Mouse (Mus musculus) induced T-regulatory cell, adult 2 months (primary cell): ENCODE measurements around the gene Gm11492.

Experiments
- DNase-seq: peaks from one replicate; pipeline ENCODE4 v3.0.0-alpha.2; 2012; ENCODE audit warnings: low read depth

The Gm11492 gene

DNA sequence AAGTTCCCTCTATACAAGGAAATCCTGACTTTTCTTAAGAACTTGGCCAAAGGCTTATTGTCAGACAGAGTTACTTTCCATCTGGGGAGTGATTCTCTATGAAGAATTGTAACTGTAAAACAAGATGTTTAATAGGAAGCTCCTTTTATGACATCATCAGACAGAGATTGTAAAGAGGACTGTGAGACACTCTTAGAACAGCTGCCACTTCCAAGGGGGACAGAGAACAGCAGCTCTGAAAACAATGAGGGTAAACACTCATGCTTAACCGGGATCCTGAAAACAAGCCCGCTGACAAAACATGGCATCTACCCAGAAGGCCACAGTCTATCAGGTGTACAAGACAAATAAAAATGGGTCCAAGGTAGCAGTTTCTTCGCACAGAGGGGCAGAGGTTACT lies at the start of gene Gm11492:
Gene Gm11492, plus strand, starts transcription at position 153 of the 400 bp plus-strand sequence.
- no peak for DNase-seq

DNA sequence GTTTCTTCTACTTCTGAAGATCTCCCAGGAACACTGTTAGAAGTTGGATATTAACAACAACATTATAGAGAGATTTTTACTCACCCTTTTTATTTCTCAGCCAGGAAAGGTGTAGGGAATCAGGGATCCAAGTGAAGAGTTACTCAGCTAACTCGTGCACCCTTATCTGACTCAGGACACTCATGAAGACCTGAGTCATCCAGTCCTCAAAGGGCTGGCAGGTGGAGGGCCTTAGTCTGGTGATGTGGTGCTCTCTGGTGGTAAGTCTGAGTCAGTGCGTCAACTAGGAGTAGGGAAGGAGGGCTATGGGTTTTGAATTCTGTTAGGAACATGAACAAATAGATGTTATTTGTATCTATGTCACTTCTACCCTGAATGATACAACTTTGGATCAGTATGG lies 47.2 kb upstream of the Gm11492 start:
- peak; percentile 61 for DNase-seq

DNA sequence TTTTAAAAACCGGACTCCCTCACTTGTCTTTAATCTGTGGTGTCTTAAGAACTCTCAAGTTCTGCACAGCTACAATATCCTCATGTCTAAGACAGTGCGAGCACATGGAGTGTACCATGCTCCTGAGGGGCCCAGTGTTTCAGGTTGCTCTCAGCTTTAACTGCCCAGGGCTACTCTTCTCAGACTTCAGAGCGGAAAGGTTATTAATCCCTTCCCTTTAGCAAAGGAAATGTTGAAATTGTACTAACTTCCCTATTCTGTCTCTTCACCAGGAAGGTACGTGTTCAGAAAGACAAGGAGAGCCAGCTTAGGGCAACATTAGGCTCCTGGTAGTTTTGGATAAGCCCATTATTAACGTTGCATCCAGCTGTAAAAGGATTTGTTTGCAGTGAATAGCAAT lies 43.0 kb upstream of the Gm11492 start:
- no peak for DNase-seq

DNA sequence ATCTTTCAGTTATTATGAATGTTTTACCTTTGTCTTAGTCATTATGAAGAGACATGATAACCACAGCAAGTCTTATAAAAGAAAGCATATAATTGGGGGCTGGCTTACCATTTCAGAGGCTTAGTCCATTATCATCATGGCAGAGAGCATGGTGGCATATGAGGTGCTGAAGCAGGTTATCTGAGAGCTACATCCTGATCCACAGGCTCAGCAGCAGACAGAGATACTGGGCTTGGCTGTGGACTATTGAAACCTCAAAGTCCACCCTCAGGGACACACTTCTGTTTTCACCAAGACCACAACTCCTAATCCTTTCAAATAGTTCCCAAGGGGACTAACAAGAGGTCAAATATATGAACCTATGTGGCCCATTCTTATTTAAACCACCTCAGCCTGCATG lies 42.5 kb upstream of the Gm11492 start:
- DNase-seq = no peak

DNA sequence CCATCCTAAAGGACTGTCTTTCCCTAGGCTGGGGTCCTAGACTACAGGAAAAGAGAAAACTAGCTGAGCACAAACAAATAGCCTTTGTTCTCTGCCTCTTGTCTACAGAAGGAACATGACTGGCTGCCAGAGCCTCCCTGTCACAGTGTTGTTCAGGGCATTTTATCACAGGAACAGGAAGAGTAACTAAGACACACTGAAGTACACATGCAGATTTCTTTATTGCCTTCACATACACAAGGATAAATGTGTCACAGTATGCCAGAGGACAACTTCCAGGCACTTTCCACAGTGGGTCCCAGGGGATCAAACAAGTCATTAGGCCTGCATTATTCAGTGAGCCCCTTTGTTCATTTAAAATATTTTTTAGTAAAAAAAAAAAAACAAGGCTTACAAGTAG lies 41.7 kb upstream of the Gm11492 start:
- no peak for DNase-seq

DNA sequence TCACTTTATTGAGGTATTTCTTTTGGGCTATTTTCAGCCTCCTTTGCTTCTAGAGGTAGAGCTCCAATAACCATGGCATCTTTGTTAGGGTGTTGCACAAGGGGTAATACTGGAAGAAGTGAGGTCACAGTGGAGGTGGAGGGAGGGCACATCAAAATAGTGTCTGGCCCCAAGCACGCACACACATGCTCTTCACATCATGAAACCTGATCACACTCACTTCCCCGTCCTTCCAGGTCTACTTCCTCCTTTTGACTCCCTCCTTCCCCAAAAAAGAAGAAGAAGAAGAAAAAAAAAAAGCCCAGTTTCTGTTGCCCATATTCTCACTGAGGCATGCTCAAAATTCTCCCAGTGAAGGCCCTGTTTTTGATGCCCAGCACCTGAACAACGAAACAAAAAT lies 39.1 kb upstream of the Gm11492 start:
- no peak for DNase-seq

DNA sequence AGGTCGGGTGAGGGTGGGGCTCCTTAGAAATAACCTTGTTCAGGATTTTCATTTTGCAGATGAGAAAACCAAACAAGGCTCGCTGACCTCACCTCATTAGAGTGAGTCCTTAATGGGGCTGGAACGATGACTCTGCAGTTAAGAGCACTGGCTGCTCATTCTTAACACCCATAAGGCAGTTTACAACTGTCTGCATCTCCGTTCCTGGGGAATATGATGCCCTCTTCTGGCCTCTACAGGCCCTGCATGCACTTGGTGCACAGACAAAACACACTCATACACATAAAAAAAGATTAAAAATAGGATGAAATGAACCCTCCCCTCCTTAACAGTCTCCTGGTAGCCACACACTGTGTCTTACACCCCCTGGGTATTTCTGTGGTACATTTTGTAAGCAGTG lies 38.5 kb upstream of the Gm11492 start:
- no peak for DNase-seq

GRCm38 (mm10) chr11:87531695-87532094 lies 34.8 kb upstream of the Gm11492 start:
- peak; percentile 39 for DNase-seq

DNA sequence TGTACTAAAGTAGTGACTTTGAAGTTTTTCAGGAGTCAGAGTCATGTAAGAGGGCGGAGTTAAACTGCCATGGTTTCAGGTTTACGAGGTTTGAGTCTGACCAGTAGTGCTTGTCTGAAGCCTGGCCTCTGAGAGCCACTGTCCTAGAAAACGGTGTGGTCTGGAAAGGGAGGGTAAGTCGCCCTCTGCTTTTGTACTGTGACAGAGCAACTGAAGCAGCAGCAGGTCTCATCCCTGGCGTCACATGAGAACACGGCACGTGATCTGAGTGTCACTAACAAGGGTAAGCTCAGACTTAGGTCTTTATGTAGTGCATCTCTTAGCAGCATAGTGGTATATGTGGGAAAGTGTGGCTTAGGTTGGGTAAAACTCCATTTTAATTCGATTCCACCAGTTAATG lies 24.2 kb upstream of the Gm11492 start:
- DNase-seq = no peak

GRCm38 (mm10) chr11:87542906-87543305 lies 23.5 kb upstream of the Gm11492 start:
- no peak for DNase-seq

DNA sequence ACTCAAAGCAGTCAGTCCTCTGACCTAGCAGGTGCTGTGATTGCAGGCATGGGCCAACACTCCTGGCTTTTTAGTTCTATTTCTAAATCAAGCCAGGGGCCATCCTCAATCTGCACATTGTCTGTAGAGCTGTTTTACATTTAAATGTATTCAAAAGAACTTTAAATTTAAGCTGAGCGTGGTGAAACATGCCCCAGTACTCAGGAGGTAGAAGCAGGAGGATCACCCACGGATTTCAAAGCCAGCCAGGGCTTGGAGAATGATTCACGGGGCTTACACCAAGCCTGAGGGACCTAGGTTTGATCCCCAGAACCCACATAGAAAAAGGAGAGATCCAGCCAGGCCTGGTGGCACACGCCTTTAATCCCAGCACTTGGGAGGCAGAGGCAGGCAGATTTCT lies 13.1 kb upstream of the Gm11492 start:
- no peak for DNase-seq

- no peak for DNase-seq
Observed at GRCm38 (mm10) chr11:87554386-87554785, 12.1 kb upstream of the Gm11492 start.

DNA sequence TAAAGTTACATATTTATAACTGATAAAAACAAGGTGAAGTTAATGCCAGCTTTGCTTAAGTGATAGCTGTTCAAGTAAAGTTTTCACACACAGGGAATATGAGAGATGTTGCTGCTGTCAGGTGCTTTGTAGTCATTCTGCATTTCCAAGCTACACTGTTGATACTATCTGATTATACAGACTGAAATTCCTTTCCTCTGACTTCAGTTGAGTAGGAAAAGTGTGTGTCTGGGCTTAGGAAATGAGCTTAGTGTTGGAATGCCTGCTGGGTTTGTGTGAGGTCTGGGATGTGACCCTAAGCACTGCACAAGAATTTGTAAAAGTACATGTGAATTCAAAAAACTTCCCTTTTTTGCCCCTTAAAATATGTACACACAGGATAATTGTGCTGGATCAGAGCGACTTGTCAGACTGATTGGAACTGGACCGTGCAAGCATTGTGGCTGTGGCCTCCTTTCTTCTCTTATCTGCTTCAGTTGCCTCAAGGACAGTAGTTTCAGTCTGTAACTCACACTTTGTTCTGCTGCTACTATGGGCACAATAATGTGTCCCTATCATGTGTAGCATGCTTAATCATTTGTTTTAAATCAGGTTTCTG lies 11.2 kb upstream of the Gm11492 start:
- no peak for DNase-seq

- DNase-seq = no peak
Observed at GRCm38 (mm10) chr11:87561208-87561607, 5.2 kb upstream of the Gm11492 start.

GRCm38 (mm10) chr11:87568255-87568953 lies 2.0 kb downstream of the Gm11492 start, which contains the start of gene Sept4:
Gene Sept4 (plus strand): TSS chr11:87568903.
- no peak for DNase-seq

DNA sequence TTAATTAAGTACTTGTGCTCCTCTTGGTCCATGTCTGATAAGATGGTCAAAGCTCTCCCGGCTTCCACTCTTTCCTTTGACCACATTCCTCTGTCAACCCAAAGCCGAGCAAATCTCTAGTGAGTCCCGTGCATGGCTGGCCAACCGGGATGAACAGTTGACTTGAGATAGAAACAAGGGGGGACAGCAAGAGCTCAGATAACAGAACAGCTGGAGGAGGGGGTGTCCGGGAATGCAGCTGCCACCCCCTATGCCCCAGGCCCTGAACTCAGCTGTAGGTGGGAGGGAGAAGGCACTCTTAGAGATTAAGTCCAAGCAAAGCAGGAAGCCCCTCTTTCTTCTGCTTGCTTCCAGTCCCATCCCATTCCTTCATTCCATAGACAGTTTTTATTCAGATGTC lies 4.3 kb downstream of the Gm11492 start:
- DNase-seq = no peak

- DNase-seq = no peak
Observed at GRCm38 (mm10) chr11:87571361-87571950, 5.0 kb downstream of the Gm11492 start.

DNA sequence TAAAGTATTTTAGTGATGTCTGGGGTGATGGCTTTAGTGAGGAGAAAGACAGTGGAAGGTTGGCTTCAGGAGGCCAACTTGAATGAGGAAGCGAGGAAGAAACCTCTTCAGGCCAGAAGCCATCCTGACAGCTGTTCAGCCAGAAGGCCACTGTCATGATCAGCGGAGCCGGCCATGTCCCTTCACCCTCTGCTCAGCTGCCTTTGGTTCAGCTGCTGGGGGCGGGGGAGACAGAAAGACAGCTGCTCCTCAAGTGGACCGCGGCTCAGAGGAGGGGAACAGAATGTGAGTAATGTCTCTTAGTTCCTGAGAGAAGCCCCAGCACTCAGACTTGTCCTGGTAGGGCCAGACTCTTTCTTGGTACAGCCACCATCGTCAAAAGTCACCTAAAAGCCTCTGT lies 7.3 kb downstream of the Gm11492 start:
- no peak for DNase-seq

DNA sequence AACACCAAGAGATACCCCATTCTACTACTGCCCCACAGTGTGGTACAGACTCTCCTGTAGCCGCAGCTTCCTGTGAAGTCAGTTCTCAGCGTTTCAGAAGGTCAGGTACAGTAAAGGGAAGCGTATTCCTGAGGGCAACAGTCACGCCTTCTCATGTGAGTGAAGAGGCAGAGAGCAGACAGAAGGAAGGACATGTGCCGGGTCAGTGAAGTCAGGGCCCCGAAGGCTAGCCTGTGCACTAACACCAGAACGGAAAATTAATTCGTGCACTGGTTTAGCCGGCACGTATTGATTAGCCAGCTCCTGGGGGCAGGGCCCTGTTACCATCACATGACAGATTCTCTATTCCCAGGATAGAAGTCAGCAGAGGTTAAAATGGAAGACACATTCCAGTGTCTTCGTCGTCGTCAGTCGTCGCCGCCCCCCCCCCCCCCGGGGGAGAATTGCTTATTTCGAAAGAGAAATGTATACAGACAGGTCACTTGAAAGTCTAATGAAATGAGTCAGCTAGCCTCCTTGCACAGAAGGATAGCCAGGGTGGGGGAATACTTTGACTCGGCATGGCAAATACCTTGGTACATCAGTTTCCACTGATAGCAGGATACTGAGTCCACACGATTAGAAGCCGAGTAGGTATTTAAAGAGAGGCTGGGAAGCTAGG lies 8.2 kb downstream of the Gm11492 start:
- DNase-seq = no peak

- DNase-seq = no peak
Observed at GRCm38 (mm10) chr11:87577601-87578248, 11.3 kb downstream of the Gm11492 start.

DNA sequence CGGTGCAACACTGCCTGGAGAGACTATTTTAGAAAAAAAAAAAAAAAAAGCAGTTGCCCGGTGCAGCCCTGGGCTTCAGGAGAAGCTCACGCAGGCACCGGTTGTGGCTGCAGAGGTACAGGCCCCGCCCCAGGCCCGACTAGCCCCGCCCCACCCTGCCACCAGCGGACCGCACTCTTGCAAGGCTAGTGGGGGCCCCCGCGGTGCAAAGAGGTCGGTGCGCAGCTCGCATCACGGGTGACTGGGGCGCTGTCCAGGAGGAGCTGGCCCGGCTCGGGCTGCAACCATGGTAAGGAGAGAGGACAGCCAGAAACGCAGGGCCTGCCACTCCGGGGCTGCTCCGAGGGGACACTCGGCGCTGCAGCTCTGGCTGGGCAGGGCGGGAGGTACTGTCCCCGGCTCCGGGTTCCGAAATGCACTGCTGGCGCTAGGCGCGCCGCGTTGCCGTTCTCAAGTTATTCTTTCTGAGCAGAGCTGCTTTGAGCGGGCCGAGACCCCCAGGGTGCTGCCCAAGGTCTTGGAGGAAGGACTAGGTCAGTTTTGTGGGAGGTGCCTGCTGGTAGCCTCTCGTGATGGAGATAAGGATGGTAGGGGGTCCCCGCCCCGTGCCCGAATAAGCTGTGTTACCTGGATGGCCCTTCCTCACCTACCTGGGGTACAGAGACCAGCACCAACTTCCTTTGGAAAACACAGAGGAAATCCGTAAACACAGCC lies 12.0 kb downstream of the Gm11492 start:
- DNase-seq = peak; percentile 78
